Mouse (Mus musculus) mouse trophoblast stem cell (cell line): Measurements from ENCODE around the gene Daam2.
"Not testable (repeated sequence)": the region's sequence is repeated elsewhere in the genome, so short reads cannot be mapped to it uniquely, and the experiment has no call there.

ENCODE experiments used
- in situ Hi-C, 2 experiments: fragments of 300-500 bp; cut with MseI, MboI; formaldehyde crosslinking; loops; 2 replicates in 1 of 2; 3 replicates in 1 of 2; pipeline ENCODE4 v1.15.1; 2025

The Daam2 gene

DNA sequence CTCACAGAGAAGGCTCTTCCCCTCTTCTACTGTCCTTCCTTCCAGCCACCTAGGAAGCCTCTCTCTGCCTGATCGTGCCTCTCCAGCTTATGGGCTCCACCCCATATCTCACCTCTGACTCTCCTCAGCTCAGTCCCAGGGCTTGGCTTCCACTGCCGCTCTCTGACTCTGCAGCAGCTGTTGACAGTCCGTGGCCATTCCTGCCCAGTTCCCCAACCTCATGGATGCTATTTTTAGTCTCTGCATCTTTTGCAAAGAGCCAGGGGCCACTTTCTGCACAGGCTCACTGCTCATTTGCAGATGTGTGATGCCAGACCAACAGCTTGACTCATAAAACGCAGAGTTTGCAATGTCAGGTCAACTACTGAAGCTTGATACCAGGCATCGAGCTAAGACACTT lies 75.0 kb downstream of the Daam2 start:
- in situ Hi-C loops: no loop called here

DNA sequence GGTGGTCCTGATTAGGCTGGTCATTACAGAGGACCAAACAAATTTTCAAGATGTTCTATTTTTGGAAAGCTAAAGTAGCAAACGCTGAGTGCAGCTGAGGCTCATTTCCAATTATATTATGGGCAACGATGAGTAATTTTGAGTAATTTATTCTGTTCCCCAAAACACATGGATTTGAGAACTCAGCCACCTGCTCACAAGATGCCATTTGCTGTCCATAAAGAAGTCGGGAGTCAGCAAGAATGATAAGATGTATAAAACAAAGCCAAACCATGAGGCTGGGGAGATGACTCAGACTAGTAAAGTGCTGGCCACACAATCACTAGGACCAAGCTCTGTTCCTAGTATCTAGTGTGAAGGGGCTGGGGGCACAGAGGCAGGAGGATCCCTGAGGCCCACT lies 79.7 kb downstream of the Daam2 start:
- in situ Hi-C loops: no loop called here

- in situ Hi-C loops: no loop called here
Observed at GRCm38 (mm10) chr17:49481876-49482275, 82.3 kb downstream of the Daam2 start.

DNA sequence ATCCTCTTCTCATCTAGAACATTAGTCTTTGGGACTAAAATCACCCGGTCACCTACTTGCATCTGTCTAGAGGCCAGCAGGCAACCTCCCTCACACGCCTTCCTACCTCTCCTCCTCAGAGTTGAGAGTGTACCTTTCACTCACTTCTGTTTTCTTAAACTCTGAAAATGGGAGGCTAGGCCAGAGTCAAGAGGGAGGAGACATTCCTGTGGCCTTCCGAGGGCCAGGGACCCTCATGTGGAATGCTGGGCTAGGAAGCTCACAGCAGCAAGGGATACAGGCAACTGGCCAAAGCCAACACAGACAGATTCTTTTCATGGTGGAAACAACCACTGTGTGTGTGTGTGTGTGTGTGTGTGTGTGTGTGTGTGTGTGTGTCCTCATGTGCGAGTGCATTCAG lies 86.8 kb downstream of the Daam2 start:
- in situ Hi-C loops: no loop called here

DNA sequence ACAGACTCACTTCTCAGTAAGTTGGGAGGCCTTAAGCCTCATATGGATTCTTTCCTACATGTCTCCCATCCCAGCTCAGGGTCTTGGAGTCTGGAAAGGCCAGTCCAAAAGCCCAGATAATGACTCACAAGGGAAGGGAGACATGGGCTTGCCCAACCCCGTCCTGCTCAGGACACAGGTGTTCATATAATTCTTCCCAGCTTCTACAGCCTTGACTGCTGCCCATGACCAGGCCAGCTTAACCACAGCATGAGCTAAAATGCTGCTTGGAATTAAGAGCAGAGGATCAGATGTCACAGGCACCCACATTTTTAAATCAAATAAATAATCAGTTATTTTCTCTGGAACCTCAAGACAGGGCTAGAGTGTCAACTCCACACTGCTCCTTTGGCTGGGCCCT lies 89.0 kb downstream of the Daam2 start:
- in situ Hi-C loops: no loop called here

GRCm38 (mm10) chr17:49474051-49474450 lies 90.1 kb downstream of the Daam2 start:
- in situ Hi-C loops: no loop called here

GRCm38 (mm10) chr17:49472626-49473025 lies 91.5 kb downstream of the Daam2 start:
- in situ Hi-C loops: no loop called here

DNA sequence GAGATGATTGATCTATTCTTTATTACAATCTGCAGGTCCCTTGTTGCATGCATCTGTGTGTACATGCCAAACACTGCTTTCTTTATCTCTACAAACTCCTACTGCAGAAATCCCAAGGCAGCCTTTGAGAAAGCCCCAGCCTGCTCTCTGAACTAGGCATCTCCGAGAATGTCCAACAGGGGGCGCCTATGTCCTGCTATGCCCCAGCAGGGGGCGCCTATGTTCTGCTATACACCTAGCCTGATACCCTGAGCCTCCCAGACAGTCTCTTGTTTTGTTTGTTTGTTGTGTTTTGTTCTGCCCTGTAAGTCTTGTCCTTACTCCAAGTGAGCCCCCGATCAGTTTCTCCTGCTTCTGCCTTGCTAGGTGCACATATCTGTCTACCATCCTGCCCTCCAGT lies 95.9 kb downstream of the Daam2 start:
- in situ Hi-C loops: no loop called here

DNA sequence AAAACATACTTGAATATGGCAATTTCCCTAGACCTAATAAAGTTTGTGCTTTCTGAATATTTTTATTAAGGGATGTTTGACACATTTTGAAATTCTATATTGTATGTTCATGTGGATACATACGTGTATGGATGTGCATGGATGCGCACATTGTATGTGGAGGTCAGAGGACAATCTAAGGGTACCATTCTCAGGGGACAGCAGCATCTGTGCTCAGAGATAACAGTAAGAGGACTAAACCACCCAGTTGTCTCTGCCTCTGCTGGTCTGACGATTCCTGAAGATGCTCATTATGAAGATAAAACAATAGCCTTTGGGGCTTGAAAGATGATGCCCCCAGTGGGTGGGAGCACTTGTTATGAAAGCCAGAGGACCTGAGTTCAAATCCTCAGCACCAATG lies 99.3 kb downstream of the Daam2 start:
- in situ Hi-C loops: no loop called here

- in situ Hi-C loops: no loop called here
Observed at GRCm38 (mm10) chr17:49458386-49458785, 105.8 kb downstream of the Daam2 start.

DNA sequence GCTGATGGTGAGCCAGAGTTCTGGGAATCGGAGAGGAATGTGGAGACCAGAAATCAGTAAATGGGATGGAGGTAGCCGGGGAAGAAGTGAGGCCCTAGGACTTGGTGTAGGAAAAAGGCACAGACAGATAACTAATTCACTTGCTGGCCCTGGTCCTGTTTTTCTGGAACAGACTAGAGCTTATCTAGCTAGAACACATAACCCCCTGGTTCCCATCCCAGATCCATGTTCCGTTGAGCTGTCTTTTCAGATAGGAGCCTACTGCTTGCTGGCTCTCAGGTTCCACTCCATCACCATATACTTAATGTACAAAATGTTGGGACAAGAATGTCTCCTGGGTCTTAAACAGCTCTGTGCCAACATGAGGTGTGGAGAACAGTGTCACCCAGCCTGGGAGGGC lies 106.3 kb downstream of the Daam2 start:
- in situ Hi-C loops: no loop called here

DNA sequence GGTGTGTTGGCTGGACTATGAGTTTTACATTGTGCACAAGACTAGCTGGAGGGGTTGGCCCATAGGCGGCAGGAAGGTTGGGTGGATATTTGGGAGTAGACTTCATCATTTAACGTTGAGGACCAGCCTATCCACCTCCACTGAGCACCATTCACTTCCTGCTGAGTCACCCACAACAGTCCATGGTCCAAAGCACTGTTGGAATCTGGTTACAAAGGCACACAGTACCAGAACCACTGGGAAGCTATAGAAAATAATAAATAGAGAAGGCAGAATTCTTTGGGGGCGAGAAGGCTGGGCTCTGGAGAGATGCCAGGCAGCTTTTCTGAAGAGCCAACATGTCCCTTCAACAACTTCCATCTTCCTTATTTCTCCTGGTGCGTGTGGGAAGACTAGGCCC lies 107.8 kb downstream of the Daam2 start:
- in situ Hi-C loops: no loop called here

GRCm38 (mm10) chr17:49450922-49451321 lies 113.2 kb downstream of the Daam2 start:
- in situ Hi-C loops: no loop called here

GRCm38 (mm10) chr17:49449230-49449608 lies 114.9 kb downstream of the Daam2 start:
- in situ Hi-C loops: no loop called here

DNA sequence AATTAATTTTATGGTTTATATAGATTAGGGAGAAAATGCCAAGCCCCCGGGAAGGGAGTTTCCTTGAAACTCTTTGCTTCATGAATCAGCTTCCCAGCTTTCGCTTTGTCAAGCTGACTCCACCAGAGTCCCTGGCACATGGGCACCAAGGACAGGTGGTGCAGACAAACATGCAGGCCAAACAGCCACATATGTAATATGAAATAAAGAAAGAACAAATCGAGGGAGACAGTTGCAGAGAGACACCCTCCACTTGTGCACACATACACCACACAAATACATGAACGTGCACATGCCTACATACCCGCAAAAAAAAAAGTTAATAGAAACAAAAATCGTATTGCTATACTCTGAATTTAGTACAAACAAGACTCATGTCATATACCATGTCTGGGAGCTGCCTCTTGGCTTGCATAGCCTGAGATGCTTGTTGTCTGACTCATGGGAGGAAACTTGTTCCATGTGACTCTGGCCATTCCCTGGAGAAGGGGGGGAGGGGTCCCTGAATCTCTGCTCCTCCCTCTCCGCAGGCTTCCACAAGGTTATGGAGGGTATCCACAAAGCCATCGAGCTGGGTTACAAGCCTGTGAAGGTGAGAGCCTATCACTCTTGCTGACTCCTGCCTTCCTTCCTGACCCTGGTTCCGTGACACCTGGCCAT lies 115.4 kb downstream of the Daam2 start:
- in situ Hi-C loops: no loop called here

DNA sequence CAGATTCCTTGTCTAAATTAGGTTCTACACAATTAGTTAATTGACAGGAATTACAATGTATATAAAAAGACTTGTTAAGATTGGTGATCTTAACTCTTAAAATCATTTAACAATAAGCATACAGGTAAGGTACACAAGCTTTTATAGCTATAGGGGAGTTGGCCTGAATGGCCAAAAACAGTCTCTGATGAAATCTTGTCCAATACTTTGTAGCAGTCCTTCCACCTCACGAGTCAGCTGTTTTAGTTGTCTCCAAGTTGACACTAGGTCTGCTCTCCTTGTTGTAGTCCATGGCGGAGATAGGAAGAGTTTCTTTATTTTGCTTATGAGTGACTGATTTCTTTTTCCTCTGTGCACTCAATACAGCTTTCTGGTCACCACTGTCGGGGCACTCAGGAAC lies 121.3 kb downstream of the Daam2 start:
- in situ Hi-C loops: not testable (repeated sequence)

DNA sequence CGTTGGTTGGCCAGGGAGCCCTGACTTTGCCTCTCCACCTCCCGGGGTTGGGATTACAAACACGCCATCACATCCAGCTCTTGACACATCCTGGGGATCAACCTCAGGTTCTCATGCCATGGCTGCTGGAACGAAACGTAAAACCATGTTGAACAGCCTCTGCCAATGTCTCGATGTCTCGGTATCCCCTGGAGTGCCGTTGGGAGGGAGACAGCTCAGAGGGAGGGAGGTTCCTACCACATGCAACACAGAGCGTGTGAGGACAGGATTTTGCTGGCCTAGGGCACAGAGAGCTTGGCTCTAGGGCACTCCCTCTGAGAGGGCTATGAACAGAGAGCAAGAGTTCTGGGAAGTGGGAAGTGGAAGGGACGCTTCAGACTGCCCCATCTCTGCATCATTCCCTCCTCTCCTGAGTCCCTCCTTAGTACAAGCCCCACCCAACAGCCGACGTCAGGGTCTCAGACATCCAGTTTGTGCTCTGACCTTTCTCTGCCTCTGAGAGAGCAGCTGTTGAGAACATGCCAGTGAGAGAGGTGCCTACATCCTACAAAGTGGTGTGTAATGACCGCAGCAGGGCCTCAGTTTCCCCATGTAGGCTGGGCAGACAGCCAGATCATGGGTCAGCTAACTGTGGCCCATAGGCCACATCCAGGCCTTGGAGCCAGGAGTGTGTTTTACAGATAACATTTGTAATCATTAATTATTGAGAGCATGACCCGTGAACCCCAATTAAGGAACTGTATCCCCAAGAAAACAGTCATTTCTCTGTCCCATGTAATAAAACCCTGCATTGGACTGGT lies 123.6 kb downstream of the Daam2 start:
- in situ Hi-C loops: no loop called here

- in situ Hi-C loops: no loop called here
Observed at GRCm38 (mm10) chr17:49439706-49440105, 124.4 kb downstream of the Daam2 start.

- in situ Hi-C loops: no loop called here
Observed at GRCm38 (mm10) chr17:49438822-49439574, 125.1 kb downstream of the Daam2 start.

DNA sequence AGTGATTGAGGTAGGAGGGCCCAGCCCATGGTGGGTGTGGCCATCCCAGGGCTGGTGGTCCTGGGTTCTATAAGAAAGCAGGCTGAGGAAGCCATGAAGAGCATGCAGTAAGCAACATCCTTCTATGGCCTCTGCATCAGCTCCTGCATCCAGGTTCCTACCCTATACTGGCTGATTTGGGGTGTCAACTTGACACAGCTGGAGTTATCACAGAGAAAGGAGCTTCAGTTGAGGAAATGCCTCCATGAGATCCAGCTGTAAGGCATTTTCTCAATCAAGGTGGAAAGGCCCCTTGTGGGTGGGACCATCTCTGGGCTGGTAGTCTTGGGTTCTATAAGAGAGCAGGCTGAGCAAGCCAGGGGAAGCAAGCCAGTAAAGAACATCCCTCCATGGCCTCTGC lies 126.8 kb downstream of the Daam2 start:
- in situ Hi-C loops: not testable (repeated sequence)

DNA sequence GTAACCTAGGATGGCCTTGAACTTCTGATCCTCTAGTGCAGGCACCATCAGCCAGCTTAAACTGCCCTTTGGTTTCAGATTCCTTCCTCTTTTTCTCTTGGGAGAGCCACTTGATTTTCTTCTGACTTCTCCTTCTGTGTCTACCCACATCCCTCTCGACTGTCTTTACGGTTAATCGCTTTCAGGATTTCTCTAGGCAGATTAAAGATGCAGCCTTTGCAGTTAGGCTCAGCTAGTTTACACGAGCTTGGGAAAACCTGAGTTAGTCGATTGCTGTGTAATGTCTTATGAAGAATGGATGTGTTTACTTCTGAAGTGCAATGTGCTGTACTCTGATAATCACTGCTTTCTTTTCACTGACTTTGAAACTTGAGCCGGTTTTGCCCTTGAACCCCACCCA lies 127.5 kb downstream of the Daam2 start:
- in situ Hi-C loops: no loop called here

DNA sequence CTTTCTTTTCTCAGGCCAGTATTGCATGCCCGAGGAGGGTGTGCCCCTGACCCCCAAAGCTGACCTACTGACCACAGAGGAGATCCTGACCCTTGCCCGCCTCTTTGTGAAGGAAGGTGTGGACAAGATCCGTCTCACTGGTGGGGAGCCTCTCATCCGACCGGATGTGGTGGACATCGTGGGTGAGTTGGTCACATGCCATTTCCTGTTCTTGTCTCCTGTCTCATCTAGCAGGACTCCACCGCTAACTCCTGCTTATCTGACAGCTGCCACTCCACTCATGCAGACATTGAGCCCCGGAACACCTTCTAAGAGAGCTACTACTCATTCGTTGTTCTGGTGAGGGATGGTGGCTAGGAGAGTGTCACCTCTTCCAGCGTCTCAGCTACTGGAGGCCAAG lies 129.1 kb downstream of the Daam2 start:
- in situ Hi-C loops: no loop called here

- in situ Hi-C loops: no loop called here
Observed at GRCm38 (mm10) chr17:49434236-49434635, 129.9 kb downstream of the Daam2 start.
